Mouse (Mus musculus): Measurements from ENCODE around the gene Olfr518. TPM values are rescaled to one million over a fixed set of nuclear protein-coding genes. Genes with fewer than 3 reads are reported as not detected.
A peak's percentile ranks its signal among the peaks of the same experiment; 100 is the strongest.

Gene Olfr518
- total RNA-seq (2014; fragmentation: Nextera tagmentation) = not detected in 2 replicates
- not detected in 2 replicates for total RNA-seq (2017)

DNA sequence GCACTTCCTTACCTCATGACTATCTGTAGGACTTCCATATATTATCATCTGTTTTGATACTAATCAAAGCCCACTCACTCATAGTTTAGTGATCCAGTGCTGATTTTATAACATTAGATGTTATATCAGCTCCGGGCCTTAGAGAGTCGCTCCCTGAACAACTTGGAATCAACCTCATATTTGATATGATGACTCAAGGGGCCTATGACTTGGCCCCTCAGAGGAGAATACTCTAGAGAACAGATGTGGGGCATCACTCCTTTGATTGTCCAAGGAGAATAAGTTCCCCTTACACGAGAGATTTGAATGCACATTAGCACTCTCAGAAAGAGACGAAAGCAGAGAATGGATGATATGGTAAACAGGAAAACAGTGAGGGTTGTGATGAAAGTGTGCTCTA is at the start of gene Olfr518:
Gene Olfr518, minus strand, starts transcription at position 101 of the 400 bp plus-strand sequence.
- no peak for ATAC-seq (replicated peaks; ENCODE audit: low FRiP score, low TSS enrichment, poor library complexity, severe bottlenecking)

GRCm38 (mm10) chr7:108933794-108934731 is 49.3 kb upstream of the Olfr518 start, which contains the start of gene Eif3f:
Eif3f (plus strand) TSS chr7:108934417.
- ATAC-seq (replicated peaks; ENCODE audit: low FRiP score, low TSS enrichment, poor library complexity, severe bottlenecking) = peak; percentile 94

GRCm38 (mm10) chr7:108929726-108930393 is 45.1 kb upstream of the Olfr518 start, which contains the start of gene Nlrp10:
Nlrp10 (minus strand) TSS chr7:108930178.
- ATAC-seq (replicated peaks; ENCODE audit: low FRiP score, low TSS enrichment, poor library complexity, severe bottlenecking) = no peak

GRCm38 (mm10) chr7:108928280-108929188 is 43.7 kb upstream of the Olfr518 start:
- no peak for ATAC-seq (replicated peaks; ENCODE audit: low FRiP score, low TSS enrichment, poor library complexity, severe bottlenecking)

DNA sequence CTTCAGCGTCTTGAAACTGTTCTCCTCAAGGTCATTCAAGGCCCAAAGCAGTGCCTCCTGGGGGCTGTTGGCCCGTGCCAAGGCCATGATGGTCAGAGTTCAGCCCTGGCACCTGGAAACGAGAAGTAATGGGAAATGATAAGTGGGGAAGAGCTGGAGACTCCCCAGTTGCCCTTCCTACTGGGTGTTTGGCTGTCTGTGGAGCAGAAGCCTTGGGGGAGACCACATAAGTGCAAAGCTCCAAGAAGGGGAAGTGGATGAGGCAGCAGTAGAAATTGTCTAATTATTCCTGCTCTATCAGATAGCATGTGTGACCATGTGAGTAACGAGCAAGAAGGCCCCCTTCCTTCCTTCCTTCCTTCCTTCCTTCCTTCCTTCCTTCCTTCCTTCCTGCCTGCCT is 42.2 kb upstream of the Olfr518 start:
- ATAC-seq (replicated peaks; ENCODE audit: low FRiP score, low TSS enrichment, poor library complexity, severe bottlenecking) = no peak

DNA sequence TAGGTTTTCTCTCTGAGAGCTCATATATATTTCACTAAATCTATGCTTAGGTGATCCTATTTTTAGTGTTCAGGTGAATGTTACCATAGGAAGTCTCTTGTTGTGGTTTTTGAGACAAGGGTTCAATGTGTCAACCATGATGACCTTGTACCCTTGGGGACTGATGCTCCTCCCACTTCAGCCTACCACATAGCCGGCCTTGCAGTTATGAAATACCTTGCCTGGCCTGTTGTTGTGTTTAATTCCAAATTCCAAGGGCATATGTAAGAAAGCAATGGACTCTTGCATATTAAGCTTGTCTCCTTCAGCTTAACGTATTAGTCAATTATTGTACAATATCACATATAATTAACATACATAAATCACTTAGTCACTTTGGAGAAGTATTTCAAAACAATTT is 19.2 kb upstream of the Olfr518 start:
- no peak for ATAC-seq (replicated peaks; ENCODE audit: low FRiP score, low TSS enrichment, poor library complexity, severe bottlenecking)

DNA sequence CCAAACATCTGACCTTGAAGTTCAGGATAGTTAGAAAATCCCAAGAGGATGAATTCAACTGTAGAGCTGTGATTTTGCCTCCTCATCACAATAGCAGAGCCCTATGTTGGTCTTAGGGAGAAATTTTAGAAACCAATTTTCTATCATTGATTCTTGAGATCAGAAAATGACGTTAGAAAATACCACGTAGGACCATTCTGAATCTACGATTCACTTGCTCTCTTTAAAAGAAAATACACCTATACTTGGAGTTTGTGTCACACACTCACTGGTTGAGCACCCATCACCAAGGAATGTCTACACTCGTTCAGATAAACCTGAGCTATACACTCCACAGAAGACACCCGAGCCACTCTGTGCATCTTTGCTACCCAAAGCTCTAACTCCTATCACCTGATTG is 9.5 kb upstream of the Olfr518 start, which contains the start of gene Olfr519:
Gene Olfr519, minus strand, starts transcription at position 101 of the 400 bp plus-strand sequence.
- no peak for ATAC-seq (replicated peaks; ENCODE audit: low FRiP score, low TSS enrichment, poor library complexity, severe bottlenecking)

DNA sequence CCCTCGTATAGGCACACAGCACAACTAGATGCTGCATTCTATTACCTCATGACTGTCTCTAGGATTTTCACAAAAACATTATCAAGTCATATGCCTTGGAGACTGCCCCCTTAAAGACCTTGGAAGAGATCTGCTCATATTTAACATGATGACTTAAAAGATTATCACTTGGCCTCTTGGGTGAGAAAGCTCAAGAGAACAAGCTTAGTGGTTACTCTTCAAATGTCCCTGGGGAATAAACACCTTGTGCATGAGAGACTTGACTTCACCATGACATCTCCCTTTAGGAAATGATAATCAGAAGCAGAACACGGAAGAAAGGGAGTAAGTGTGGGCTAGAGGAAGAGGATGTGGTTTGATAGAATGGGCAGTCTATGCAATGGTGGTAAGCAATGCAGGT is 12.5 kb downstream of the Olfr518 start, which contains the start of gene Olfr517:
Gene Olfr517, minus strand, starts transcription at position 101 of the 400 bp plus-strand sequence.
- no peak for ATAC-seq (replicated peaks; ENCODE audit: low FRiP score, low TSS enrichment, poor library complexity, severe bottlenecking)

- no peak for ATAC-seq (replicated peaks; ENCODE audit: low FRiP score, low TSS enrichment, poor library complexity, severe bottlenecking)
Observed at GRCm38 (mm10) chr7:108850429-108850828, 34.4 kb downstream of the Olfr518 start, which contains the start of gene Olfr516. Olfr516 (minus strand) TSS chr7:108850529.

Other genes starting within 250 kb of the Olfr518 start
- not detected in 2 replicates for gene Olfr509, start 233.1 kb downstream of the Olfr518 start, total RNA-seq (2014; fragmentation: Nextera tagmentation)
- not detected in 2 replicates for gene Olfr509, start 233.1 kb downstream of the Olfr518 start, total RNA-seq (2017)
- not detected in 2 replicates for gene Olfr510, start 218.6 kb downstream of the Olfr518 start, total RNA-seq (2014; fragmentation: Nextera tagmentation)
- gene Olfr510, start 218.6 kb downstream of the Olfr518 start, total RNA-seq (2017) = not detected in 2 replicates
- not detected in 2 replicates for gene Olfr512, start 171.7 kb downstream of the Olfr518 start, total RNA-seq (2014; fragmentation: Nextera tagmentation)
- gene Olfr512, start 171.7 kb downstream of the Olfr518 start, total RNA-seq (2017) = not detected in 2 replicates
- gene Olfr513, start 134.0 kb downstream of the Olfr518 start, total RNA-seq (2014; fragmentation: Nextera tagmentation) = not detected in 2 replicates
- gene Olfr513, start 134.0 kb downstream of the Olfr518 start, total RNA-seq (2017) = not detected in 2 replicates
- gene Olfr514, start 59.0 kb downstream of the Olfr518 start, total RNA-seq (2014; fragmentation: Nextera tagmentation) = not detected in 2 replicates
- gene Olfr514, start 59.0 kb downstream of the Olfr518 start, total RNA-seq (2017) = not detected in 2 replicates
- gene Olfr516, start 34.5 kb downstream of the Olfr518 start, total RNA-seq (2014; fragmentation: Nextera tagmentation) = not detected in 2 replicates
- gene Olfr516, start 34.5 kb downstream of the Olfr518 start, total RNA-seq (2017) = not detected in 2 replicates
- not detected in 2 replicates for gene Olfr517, start 12.6 kb downstream of the Olfr518 start, total RNA-seq (2014; fragmentation: Nextera tagmentation)
- gene Olfr517, start 12.6 kb downstream of the Olfr518 start, total RNA-seq (2017) = not detected in 2 replicates
- gene Olfr519, start 9.4 kb upstream of the Olfr518 start, total RNA-seq (2014; fragmentation: Nextera tagmentation) = not detected in 2 replicates
- gene Olfr519, start 9.4 kb upstream of the Olfr518 start, total RNA-seq (2017) = not detected in 2 replicates
- 0.33 TPM in 1 of 2 replicates, not detected in the other for gene Nlrp10, start 45.2 kb upstream of the Olfr518 start, total RNA-seq (2014; fragmentation: Nextera tagmentation)
- gene Nlrp10, start 45.2 kb upstream of the Olfr518 start, total RNA-seq (2017) = 0.15 TPM in 1 of 2 replicates, not detected in the other
- gene Eif3f, start 49.4 kb upstream of the Olfr518 start, total RNA-seq (2014; fragmentation: Nextera tagmentation) = 241 and 316 TPM in 2 replicates
- gene Eif3f, start 49.4 kb upstream of the Olfr518 start, total RNA-seq (2017) = 53.5 and 112 TPM in 2 replicates
- not detected in 2 replicates for gene Tub, start 65.3 kb upstream of the Olfr518 start, total RNA-seq (2014; fragmentation: Nextera tagmentation)
- gene Tub, start 65.3 kb upstream of the Olfr518 start, total RNA-seq (2017) = not detected in 2 replicates
- 1.2 TPM in 1 of 2 replicates, not detected in the other for gene Ric3, start 198.3 kb upstream of the Olfr518 start, total RNA-seq (2014; fragmentation: Nextera tagmentation)
- gene Ric3, start 198.3 kb upstream of the Olfr518 start, total RNA-seq (2017) = 0.11 and 0.75 TPM in 2 replicates